Mouse (Mus musculus): ENCODE measurements at regions not wholly inside any gene's neighbourhood (a gene's known extent, or its start where the extent isn't known, plus 50 kb on each side); places are given as distances from the start of the nearest gene placed in this dataset.

DNA sequence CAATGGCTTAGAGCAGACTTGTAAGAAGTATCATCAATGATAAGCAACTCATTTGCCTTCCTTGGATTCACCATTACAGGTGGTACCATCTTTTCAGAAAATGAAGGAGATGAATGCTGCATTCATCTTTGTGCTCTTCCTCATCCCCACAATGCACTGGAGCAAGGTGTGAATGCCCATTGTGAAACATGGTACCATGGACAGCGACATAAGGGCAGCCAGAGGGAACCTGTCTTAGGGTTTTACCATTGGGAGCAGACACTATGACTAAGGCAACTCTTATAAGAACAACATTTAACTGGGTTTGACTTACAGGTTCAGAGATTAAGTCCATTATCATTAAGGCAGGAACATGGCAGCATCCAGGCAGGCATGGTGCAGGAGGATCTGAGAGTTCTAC is 60.1 kb upstream of the Kcnj6 start:
- no peaks in the 10 kb centered on the region for H3K27me3 ChIP-seq (ENCODE audit: poor library complexity, severe bottlenecking)
- H3K4me1 ChIP-seq: no peaks in the 10 kb centered on the region
- no peaks in the 10 kb centered on the region for H3K36me3 ChIP-seq (replicated peaks)
- DNase-seq (ENCODE audit: extremely low spot score, low spot score): no peak
- no peak overlapping the region for H3K4me3 ChIP-seq
- peaks cover 2% of the 10 kb centered on the region; the same call in 1 of the 2 replicates for H3K9me3 ChIP-seq
- no peak overlapping the region for H3K27ac ChIP-seq
- 22% methylated on average over 1 of the region's 1 CpGs for WGBS

- Histone ChIP-seq H3K9me3 (no peaks in the 10 kb centered on the region), H3K4me1 (no peaks in the 10 kb centered on the region), H3K27ac (no peak overlapping the region), H3K27me3 (ENCODE audit: poor library complexity, severe bottlenecking) (no peaks in the 10 kb centered on the region), H3K36me3 (replicated peaks) (no peaks in the 10 kb centered on the region), H3K4me3 (no peak overlapping the region)
- WGBS: 86% methylated on average over 6 of the region's 6 CpGs
- no peak for DNase-seq (ENCODE audit: extremely low spot score, low spot score)
Observed at GRCm38 (mm10) chr16:95064423-95064822, 66.9 kb upstream of the Kcnj6 start.

DNA sequence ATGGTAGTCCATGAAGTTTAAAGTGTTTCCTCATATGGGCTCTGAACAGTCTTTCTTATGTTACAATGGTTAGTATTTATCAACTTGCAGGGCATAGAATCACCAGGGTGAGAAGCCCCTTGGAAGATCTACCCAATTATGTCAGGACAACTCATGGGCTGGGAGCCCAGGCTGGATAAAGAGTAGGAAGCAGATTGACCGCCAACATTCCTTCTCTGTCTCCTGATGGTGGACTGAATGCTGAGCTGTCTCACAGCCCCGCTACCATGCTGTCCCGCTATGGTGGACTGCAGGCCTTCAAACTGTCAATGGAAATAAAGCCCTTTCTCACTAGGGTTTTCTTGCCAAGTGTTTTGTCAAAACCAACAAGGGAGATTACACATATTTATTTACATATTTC is 69.2 kb upstream of the Kcnj6 start:
- Histone ChIP-seq H3K27me3 (ENCODE audit: poor library complexity, severe bottlenecking) (no peaks in the 10 kb centered on the region), H3K36me3 (replicated peaks) (no peaks in the 10 kb centered on the region), H3K9me3 (no peaks in the 10 kb centered on the region), H3K27ac (no peak overlapping the region), H3K4me1 (no peaks in the 10 kb centered on the region), H3K4me3 (no peak overlapping the region)
- DNase-seq (ENCODE audit: extremely low spot score, low spot score): no peak
- 95% methylated on average over 3 of the region's 3 CpGs for WGBS

- WGBS: 80% methylated on average over 6 of the region's 6 CpGs
- no peaks in the 10 kb centered on the region for H3K36me3 ChIP-seq (replicated peaks)
- H3K4me3 ChIP-seq: no peak overlapping the region
- H3K27ac ChIP-seq: no peak overlapping the region
- no peak for DNase-seq (ENCODE audit: extremely low spot score, low spot score)
- no peaks in the 10 kb centered on the region for H3K27me3 ChIP-seq (ENCODE audit: poor library complexity, severe bottlenecking)
- no peaks in the 10 kb centered on the region for H3K9me3 ChIP-seq
- H3K4me1 ChIP-seq: no peaks in the 10 kb centered on the region
Observed at GRCm38 (mm10) chr16:95092471-95093221, 95.1 kb upstream of the Kcnj6 start.

- Histone ChIP-seq H3K4me3 (no peak overlapping the region), H3K9me3 (no peaks in the 10 kb centered on the region), H3K4me1 (no peaks in the 10 kb centered on the region), H3K27ac (no peak overlapping the region), H3K36me3 (replicated peaks) (no peaks in the 10 kb centered on the region), H3K27me3 (ENCODE audit: poor library complexity, severe bottlenecking) (no peaks in the 10 kb centered on the region)
- peak; percentile 30 for DNase-seq (ENCODE audit: extremely low spot score, low spot score)
- 40% methylated on average over 10 of the region's 10 CpGs for WGBS
Observed at GRCm38 (mm10) chr16:95093753-95094152, 96.3 kb upstream of the Kcnj6 start.

- H3K4me3 ChIP-seq: no peak overlapping the region
- DNase-seq (ENCODE audit: extremely low spot score, low spot score): no peak
- no peak overlapping the region for H3K27ac ChIP-seq
- WGBS: 85% methylated on average over 9 of the region's 9 CpGs
- no peaks in the 10 kb centered on the region for H3K36me3 ChIP-seq (replicated peaks)
- no peaks in the 10 kb centered on the region for H3K4me1 ChIP-seq
- H3K9me3 ChIP-seq: no peaks in the 10 kb centered on the region
- H3K27me3 ChIP-seq (ENCODE audit: poor library complexity, severe bottlenecking): no peaks in the 10 kb centered on the region
Observed at GRCm38 (mm10) chr16:95100954-95101353, 103.5 kb upstream of the Kcnj6 start.

DNA sequence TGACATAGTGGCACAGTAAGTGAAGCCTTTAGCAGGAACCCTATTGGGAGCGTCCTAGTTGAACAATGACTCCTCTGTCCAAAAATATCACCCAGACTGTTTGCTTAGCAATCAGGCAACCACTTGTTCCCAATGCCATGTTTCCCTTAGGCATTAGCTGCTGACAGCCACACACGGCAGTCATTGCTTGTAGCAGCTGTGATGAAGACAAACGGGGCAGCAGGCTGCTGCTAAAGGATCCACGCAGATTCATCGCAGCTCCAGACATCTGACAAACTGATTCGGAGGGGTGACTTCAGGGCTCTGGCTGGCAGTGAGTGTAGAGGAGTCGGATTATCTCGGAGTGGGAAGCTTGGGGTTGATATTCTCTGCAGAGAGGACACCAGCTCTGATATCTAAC is 120.0 kb upstream of the Kcnj6 start:
- no peaks in the 10 kb centered on the region for H3K36me3 ChIP-seq (replicated peaks)
- H3K4me1 ChIP-seq: no peaks in the 10 kb centered on the region
- H3K4me3 ChIP-seq: no peak overlapping the region
- H3K27me3 ChIP-seq (ENCODE audit: poor library complexity, severe bottlenecking): no peaks in the 10 kb centered on the region
- H3K27ac ChIP-seq: no peak overlapping the region
- no peaks in the 10 kb centered on the region for H3K9me3 ChIP-seq
- 74% methylated on average over 8 of the region's 8 CpGs for WGBS
- DNase-seq (ENCODE audit: extremely low spot score, low spot score): no peak

DNA sequence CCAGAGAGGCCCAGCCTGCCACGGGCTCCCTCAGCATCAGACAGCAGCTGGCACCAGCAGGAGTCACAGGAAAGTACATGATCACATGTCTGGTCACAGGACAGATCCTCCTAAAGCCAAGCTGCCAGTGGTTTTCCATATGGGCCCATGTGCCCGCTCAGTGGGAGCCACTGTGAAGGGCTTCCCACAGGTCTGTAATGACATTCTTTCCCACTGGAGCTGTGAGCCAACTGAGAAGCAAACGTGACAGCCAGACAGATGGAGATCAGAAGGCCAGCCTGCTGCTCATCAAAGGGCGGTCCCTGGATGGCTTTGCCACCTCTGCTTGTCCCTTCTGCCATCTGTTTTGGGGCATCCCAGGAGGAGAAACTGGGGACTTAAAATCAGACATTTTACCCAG is 121.8 kb upstream of the Kcnj6 start:
- H3K36me3 ChIP-seq (replicated peaks): no peaks in the 10 kb centered on the region
- H3K27ac ChIP-seq: no peak overlapping the region
- WGBS: 91% methylated on average over 4 of the region's 4 CpGs
- no peaks in the 10 kb centered on the region for H3K9me3 ChIP-seq
- H3K4me1 ChIP-seq: no peaks in the 10 kb centered on the region
- no peaks in the 10 kb centered on the region for H3K27me3 ChIP-seq (ENCODE audit: poor library complexity, severe bottlenecking)
- no peak overlapping the region for H3K4me3 ChIP-seq
- DNase-seq (ENCODE audit: extremely low spot score, low spot score): no peak

DNA sequence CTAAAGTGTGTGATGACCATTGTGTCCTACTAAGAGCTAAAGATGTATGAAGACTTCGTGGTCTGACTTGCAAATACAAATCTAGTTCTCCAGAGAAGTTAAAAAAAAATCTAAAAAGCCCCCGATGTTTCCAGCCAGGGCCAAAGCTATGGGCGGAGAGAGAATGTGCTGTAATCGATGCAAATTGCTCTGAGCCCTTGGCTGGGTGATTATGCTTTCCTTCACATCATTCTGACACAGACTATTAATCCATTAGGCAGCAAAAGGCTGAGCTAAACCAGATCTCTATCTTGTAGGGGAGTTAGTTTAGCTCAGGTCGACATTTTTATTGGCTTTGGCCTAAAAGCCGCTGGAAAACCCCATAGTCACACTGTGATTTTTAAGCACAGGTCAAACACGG is 124.5 kb upstream of the Kcnj6 start:
- DNase-seq (ENCODE audit: extremely low spot score, low spot score): no peak
- Histone ChIP-seq H3K9me3 (no peaks in the 10 kb centered on the region), H3K4me3 (no peak overlapping the region), H3K27ac (no peak overlapping the region), H3K4me1 (no peaks in the 10 kb centered on the region), H3K36me3 (replicated peaks) (no peaks in the 10 kb centered on the region), H3K27me3 (ENCODE audit: poor library complexity, severe bottlenecking) (no peaks in the 10 kb centered on the region)
- 84% methylated on average over 7 of the region's 7 CpGs for WGBS

GRCm38 (mm10) chr16:95127616-95128015 is 129.7 kb upstream of the Kcnj15 start:
- Histone ChIP-seq H3K9me3 (no peaks in the 10 kb centered on the region), H3K27ac (no peak overlapping the region), H3K36me3 (replicated peaks) (no peaks in the 10 kb centered on the region), H3K4me3 (no peak overlapping the region), H3K4me1 (peaks cover 17% of the 10 kb centered on the region), H3K27me3 (ENCODE audit: poor library complexity, severe bottlenecking) (no peaks in the 10 kb centered on the region)
- WGBS: 86% methylated on average over 8 of the region's 8 CpGs
- no peak for DNase-seq (ENCODE audit: extremely low spot score, low spot score)

GRCm38 (mm10) chr16:95131815-95132214 is 125.5 kb upstream of the Kcnj15 start:
- 56% methylated on average over 5 of the region's 5 CpGs for WGBS
- H3K4me3 ChIP-seq: no peak overlapping the region
- no peaks in the 10 kb centered on the region for H3K9me3 ChIP-seq
- H3K36me3 ChIP-seq (replicated peaks): no peaks in the 10 kb centered on the region
- H3K4me1 ChIP-seq: peaks cover 17% of the 10 kb centered on the region
- peak overlapping the region; percentile 49 for H3K27ac ChIP-seq
- H3K27me3 ChIP-seq (ENCODE audit: poor library complexity, severe bottlenecking): no peaks in the 10 kb centered on the region
- no peak for DNase-seq (ENCODE audit: extremely low spot score, low spot score)

GRCm38 (mm10) chr16:95138809-95139208 is 118.5 kb upstream of the Kcnj15 start:
- Histone ChIP-seq H3K9me3 (no peaks in the 10 kb centered on the region), H3K27me3 (ENCODE audit: poor library complexity, severe bottlenecking) (no peaks in the 10 kb centered on the region), H3K4me3 (no peak overlapping the region), H3K4me1 (0 out of 2 replicates have a peak, but pooled peaks cover 6% of the 10 kb centered on the region), H3K36me3 (replicated peaks) (no peaks in the 10 kb centered on the region), H3K27ac (no peak overlapping the region)
- WGBS: 75% methylated on average over 3 of the region's 3 CpGs
- no peak for DNase-seq (ENCODE audit: extremely low spot score, low spot score)

GRCm38 (mm10) chr16:95141510-95142394 is 115.6 kb upstream of the Kcnj15 start:
- no peaks in the 10 kb centered on the region for H3K36me3 ChIP-seq (replicated peaks)
- H3K27ac ChIP-seq: no peak overlapping the region
- WGBS: 80% methylated on average over 8 of the region's 8 CpGs
- H3K27me3 ChIP-seq (ENCODE audit: poor library complexity, severe bottlenecking): no peaks in the 10 kb centered on the region
- no peak overlapping the region for H3K4me3 ChIP-seq
- no peaks in the 10 kb centered on the region for H3K9me3 ChIP-seq
- H3K4me1 ChIP-seq: 0 out of 2 replicates have a peak, but pooled peaks cover 6% of the 10 kb centered on the region
- DNase-seq (ENCODE audit: extremely low spot score, low spot score): no peak
